Mouse (Mus musculus): Measurements from ENCODE around the gene Ceacam16. TPM values are rescaled to one million over a fixed set of nuclear protein-coding genes. Genes with fewer than 3 reads are reported as not detected.
A peak's percentile ranks its signal among the peaks of the same experiment; 100 is the strongest.

Ceacam16 gene
- polyA plus RNA-seq, 1 experiment from 2014 or later = not detected

DNA sequence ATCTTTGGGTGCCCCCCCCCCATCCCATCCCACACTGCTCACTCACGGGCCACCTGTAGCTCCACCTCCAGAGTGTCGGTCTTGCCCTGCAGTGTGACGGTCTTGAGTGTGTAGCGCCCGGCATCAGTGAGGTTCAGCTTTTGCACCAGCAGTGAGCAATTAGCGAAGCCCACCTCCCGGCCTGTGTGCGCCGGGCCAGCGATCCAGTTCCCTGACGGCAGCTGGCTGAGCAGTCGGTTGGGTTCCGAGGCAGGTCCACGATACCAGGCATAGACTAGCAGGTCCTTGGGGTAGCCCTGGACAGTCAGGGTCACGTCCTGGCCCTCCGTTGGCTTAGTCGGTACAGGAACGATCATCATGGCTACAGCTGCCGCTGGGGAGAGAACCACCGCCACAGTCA is 7.6 kb downstream of the Ceacam16 start:
- no peak for DNase-seq (ENCODE audit: low spot score)
- no peak overlapping the region for H3K27ac ChIP-seq (ENCODE audit: low read depth)
- H3K4me3 ChIP-seq (ENCODE audit: low read depth, low read length) = no peak overlapping the region
- H3K9ac ChIP-seq (ENCODE audit: low read length) = no peak overlapping the region
- no peaks in the 10 kb centered on the region for H3K36me3 ChIP-seq (ENCODE audit: control insufficient read depth, insufficient read depth, low read length)
- 87% methylated on average over 20 of the region's 20 CpGs for WGBS
- H3K9me3 ChIP-seq (ENCODE audit: control insufficient read depth, low read length) = no peaks in the 10 kb centered on the region
- ATAC-seq (replicated peaks; ENCODE audit: low FRiP score, low TSS enrichment, low read depth) = no peak
- no peak overlapping the region for H3K4me2 ChIP-seq (ENCODE audit: low read length)
- H3K27me3 ChIP-seq (replicated peaks; ENCODE audit: control insufficient read depth, insufficient read depth, low read length) = peaks cover 23% of the 10 kb centered on the region
- no peaks in the 10 kb centered on the region for H3K4me1 ChIP-seq (replicated peaks; ENCODE audit: control insufficient read depth, insufficient read depth, low read length)

- no peaks in the 10 kb centered on the region for H3K36me3 ChIP-seq (ENCODE audit: control insufficient read depth, insufficient read depth, low read length)
- WGBS = 5% methylated on average over 27 of the region's 33 CpGs
- H3K4me2 ChIP-seq (ENCODE audit: low read length) = peak within 1 kb of the TSS; percentile 42
- H3K9me3 ChIP-seq (ENCODE audit: control insufficient read depth, low read length) = no peaks in the 10 kb centered on the region
- H3K27me3 ChIP-seq (replicated peaks; ENCODE audit: control insufficient read depth, insufficient read depth, low read length) = peaks cover 20% of the 10 kb centered on the region
- H3K4me3 ChIP-seq (ENCODE audit: low read depth, low read length) = 0 out of 2 replicates have a peak within 1 kb of the TSS, but pooled peaks have one; percentile 8
- H3K27ac ChIP-seq (ENCODE audit: low read depth) = no peak within 1 kb of the TSS
- peak; percentile 74 for ATAC-seq (replicated peaks; ENCODE audit: low FRiP score, low TSS enrichment, low read depth)
- no peak for DNase-seq (ENCODE audit: low spot score)
- no peak within 1 kb of the TSS for H3K9ac ChIP-seq (ENCODE audit: low read length)
- no peaks in the 10 kb centered on the region for H3K4me1 ChIP-seq (replicated peaks; ENCODE audit: control insufficient read depth, insufficient read depth, low read length)
These were observed 9.1 kb downstream of the Ceacam16 start, which contains the start of gene Gm19345 for GRCm38 (mm10) chr7:19851858-19852570. TSS of gene Gm19345 (plus strand) at chr7:19852003.

DNA sequence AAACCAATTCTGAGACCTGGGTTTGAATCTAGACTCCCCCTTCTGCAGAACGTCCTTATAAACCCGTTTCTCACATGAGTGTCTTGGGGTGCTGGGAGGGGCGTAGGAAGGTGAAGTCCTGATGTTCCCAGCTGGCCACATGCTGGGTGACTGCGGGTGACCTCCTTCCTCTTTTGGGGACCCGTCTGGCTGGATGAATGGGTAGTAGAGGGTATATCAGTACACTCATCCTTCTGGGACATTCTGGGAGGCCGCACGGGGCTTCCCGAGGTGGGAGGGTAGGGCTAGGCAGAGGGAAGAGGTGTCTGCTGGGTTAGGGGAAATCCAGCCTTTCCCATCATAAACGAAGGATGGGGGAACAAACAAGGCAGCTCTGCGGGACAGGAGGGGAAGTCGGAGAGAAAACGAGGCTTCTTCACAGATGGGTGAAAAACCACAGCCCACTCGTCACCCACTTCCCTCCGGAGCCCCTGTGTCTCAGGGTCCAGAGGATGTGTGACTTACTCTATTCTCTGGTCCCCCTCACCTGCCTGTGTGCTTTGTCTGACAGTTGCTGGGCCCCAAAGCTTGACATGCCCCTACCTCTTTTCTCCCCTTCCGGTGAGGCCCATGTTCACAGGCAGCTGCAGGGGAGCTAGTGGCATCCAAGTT is 16.5 kb downstream of the Ceacam16 start:
- ATAC-seq (replicated peaks; ENCODE audit: low FRiP score, low TSS enrichment, low read depth) (no peak), DNase-seq (ENCODE audit: low spot score) (no peak)
- Histone ChIP-seq H3K36me3 (ENCODE audit: control insufficient read depth, insufficient read depth, low read length) (no peaks in the 10 kb centered on the region), H3K9me3 (ENCODE audit: control insufficient read depth, low read length) (no peaks in the 10 kb centered on the region), H3K4me1 (replicated peaks; ENCODE audit: control insufficient read depth, insufficient read depth, low read length) (0 out of 2 replicates have a peak, but pooled peaks cover 2% of the 10 kb centered on the region), H3K9ac (ENCODE audit: low read length) (no peak overlapping the region), H3K4me2 (ENCODE audit: low read length) (no peak overlapping the region), H3K27me3 (replicated peaks; ENCODE audit: control insufficient read depth, insufficient read depth, low read length) (no peaks in the 10 kb centered on the region; the same call in 1 of the 2 replicates), H3K27ac (ENCODE audit: low read depth) (no peak overlapping the region), H3K4me3 (ENCODE audit: low read depth, low read length) (no peak overlapping the region)
- 66% methylated on average over 15 of the region's 15 CpGs for WGBS

DNA sequence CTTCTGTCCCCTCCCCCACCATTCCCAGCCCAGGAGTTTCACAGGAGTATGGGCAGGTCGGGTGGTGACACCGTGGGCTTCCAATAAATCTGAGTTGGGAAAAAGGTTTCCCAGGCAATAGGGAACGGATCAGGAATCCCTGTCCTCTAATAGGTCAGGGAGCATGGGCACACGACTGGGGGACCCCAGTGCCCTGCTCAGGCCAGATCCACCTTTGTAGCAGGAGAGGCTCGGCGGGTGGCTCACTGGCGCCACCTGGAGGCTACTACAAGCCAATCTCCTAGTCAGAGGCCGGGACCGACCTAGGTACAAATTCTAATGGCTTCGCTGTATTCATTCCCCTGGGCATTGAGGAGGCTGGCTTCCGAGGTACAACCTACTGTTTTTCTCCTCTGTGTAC is 17.5 kb downstream of the Ceacam16 start:
- Histone ChIP-seq H3K9ac (ENCODE audit: low read length) (no peak overlapping the region), H3K27ac (ENCODE audit: low read depth) (no peak overlapping the region)
- WGBS = 4% methylated on average over 11 of the region's 11 CpGs

GRCm38 (mm10) chr7:19842885-19843504 is 18.1 kb downstream of the Ceacam16 start:
- H3K9me3 ChIP-seq (ENCODE audit: control insufficient read depth, low read length) = no peaks in the 10 kb centered on the region
- ATAC-seq (replicated peaks; ENCODE audit: low FRiP score, low TSS enrichment, low read depth) (peak; percentile 50; the same call in 1 of the 2 replicates), DNase-seq (ENCODE audit: low spot score) (peak; percentile 65)
- no peaks in the 10 kb centered on the region for H3K36me3 ChIP-seq (ENCODE audit: control insufficient read depth, insufficient read depth, low read length)
- 29% methylated on average over 19 of the region's 19 CpGs for WGBS
- H3K4me3 ChIP-seq (ENCODE audit: low read depth, low read length) = no peak overlapping the region
- H3K4me2 ChIP-seq (ENCODE audit: low read length) = no peak overlapping the region
- no peak overlapping the region for H3K27ac ChIP-seq (ENCODE audit: low read depth)
- H3K27me3 ChIP-seq (replicated peaks; ENCODE audit: control insufficient read depth, insufficient read depth, low read length) = no peaks in the 10 kb centered on the region; the same call in 1 of the 2 replicates
- no peak overlapping the region for H3K9ac ChIP-seq (ENCODE audit: low read length)
- 0 out of 2 replicates have a peak, but pooled peaks cover 2% of the 10 kb centered on the region for H3K4me1 ChIP-seq (replicated peaks; ENCODE audit: control insufficient read depth, insufficient read depth, low read length)

More for the DNA sequence above, 17.5 kb downstream of the Ceacam16 start:
- DNase-seq (ENCODE audit: low spot score) (peak; percentile 83), ATAC-seq (replicated peaks; ENCODE audit: low FRiP score, low TSS enrichment, low read depth) (peak; percentile 60)
- Histone ChIP-seq H3K9me3 (ENCODE audit: control insufficient read depth, low read length) (no peaks in the 10 kb centered on the region), H3K4me3 (ENCODE audit: low read depth, low read length) (no peak overlapping the region), H3K36me3 (ENCODE audit: control insufficient read depth, insufficient read depth, low read length) (no peaks in the 10 kb centered on the region), H3K4me2 (ENCODE audit: low read length) (no peak overlapping the region), H3K4me1 (replicated peaks; ENCODE audit: control insufficient read depth, insufficient read depth, low read length) (0 out of 2 replicates have a peak, but pooled peaks cover 2% of the 10 kb centered on the region), H3K27me3 (replicated peaks; ENCODE audit: control insufficient read depth, insufficient read depth, low read length) (no peaks in the 10 kb centered on the region; the same call in 1 of the 2 replicates)

DNA sequence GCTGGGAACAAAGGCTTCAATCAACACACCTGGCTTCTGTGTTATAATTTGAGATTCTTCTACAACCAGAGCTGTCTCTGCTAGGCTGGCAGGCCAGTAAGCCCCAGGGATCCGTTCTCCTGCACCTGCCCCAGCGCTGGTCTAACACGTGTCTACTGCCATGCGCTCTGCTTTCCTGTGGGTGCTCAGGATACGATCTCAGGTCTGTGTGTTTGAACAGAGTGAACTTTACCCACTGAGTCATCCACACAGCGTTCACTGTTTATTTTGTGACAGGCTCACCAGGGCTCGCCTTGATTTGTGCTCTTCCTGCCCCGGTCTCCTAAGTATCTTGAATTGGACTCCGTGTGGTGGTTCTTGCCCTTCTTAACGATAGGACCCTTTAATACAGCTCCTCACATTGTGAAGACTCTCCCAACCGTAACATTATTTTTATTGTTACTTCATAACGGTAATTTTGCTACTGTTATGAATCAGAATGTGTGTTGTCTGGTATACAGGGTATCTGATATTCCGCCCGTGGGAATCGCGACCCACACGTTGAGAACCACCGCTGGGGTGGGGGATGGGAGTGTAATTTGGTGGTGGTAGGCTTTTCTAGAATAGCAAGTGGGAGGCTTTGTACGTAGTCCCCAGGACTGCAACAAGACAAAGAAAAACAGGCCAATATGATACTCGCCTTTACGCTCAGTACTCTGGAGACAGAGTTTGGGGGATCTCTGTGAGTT is 19.2 kb downstream of the Ceacam16 start:
- no peak overlapping the region for H3K4me2 ChIP-seq (ENCODE audit: low read length)
- peak overlapping the region; percentile 69; the same call in 1 of the 2 replicates for H3K27ac ChIP-seq (ENCODE audit: low read depth)
- ATAC-seq (replicated peaks; ENCODE audit: low FRiP score, low TSS enrichment, low read depth) (peak; percentile 87), DNase-seq (ENCODE audit: low spot score) (peak; percentile 76)
- no peaks in the 10 kb centered on the region; the same call in 1 of the 2 replicates for H3K27me3 ChIP-seq (replicated peaks; ENCODE audit: control insufficient read depth, insufficient read depth, low read length)
- 63% methylated on average over 21 of the region's 21 CpGs for WGBS
- H3K9me3 ChIP-seq (ENCODE audit: control insufficient read depth, low read length) = no peaks in the 10 kb centered on the region
- 0 out of 2 replicates have a peak, but pooled peaks cover 2% of the 10 kb centered on the region for H3K4me1 ChIP-seq (replicated peaks; ENCODE audit: control insufficient read depth, insufficient read depth, low read length)
- no peaks in the 10 kb centered on the region for H3K36me3 ChIP-seq (ENCODE audit: control insufficient read depth, insufficient read depth, low read length)
- no peak overlapping the region for H3K9ac ChIP-seq (ENCODE audit: low read length)
- H3K4me3 ChIP-seq (ENCODE audit: low read depth, low read length) = no peak overlapping the region

GRCm38 (mm10) chr7:19840936-19841335 is 20.2 kb downstream of the Ceacam16 start:
- Histone ChIP-seq H3K4me1 (replicated peaks; ENCODE audit: control insufficient read depth, insufficient read depth, low read length) (0 out of 2 replicates have a peak, but pooled peaks cover 2% of the 10 kb centered on the region), H3K4me3 (ENCODE audit: low read depth, low read length) (no peak overlapping the region), H3K36me3 (ENCODE audit: control insufficient read depth, insufficient read depth, low read length) (no peaks in the 10 kb centered on the region), H3K27ac (ENCODE audit: low read depth) (peak overlapping the region; percentile 69; the same call in 1 of the 2 replicates), H3K9me3 (ENCODE audit: control insufficient read depth, low read length) (no peaks in the 10 kb centered on the region), H3K4me2 (ENCODE audit: low read length) (no peak overlapping the region), H3K9ac (ENCODE audit: low read length) (no peak overlapping the region), H3K27me3 (replicated peaks; ENCODE audit: control insufficient read depth, insufficient read depth, low read length) (no peaks in the 10 kb centered on the region; the same call in 1 of the 2 replicates)
- ATAC-seq (replicated peaks; ENCODE audit: low FRiP score, low TSS enrichment, low read depth) = no peak
- DNase-seq (ENCODE audit: low spot score) = no peak
- WGBS = 76% methylated on average over 3 of the region's 3 CpGs

DNA sequence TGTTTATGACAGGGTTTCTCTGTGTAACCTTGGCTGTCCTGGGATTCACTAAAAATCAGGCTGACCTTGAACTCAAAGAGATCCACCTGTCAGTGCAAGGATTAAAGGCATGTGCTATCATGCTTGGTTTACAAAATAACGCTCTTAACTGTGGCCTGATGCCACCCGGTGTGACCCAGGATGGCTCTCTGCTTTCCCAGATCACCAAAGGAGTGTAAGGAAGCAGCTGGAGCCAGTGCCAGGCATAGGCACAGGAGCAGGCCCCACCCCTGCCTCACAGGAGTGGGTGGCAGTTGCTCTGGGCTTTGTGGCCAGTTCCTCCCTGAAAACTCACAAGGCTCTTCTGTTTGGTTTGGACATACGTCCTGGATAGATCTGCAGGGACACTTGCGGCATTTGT is 20.7 kb downstream of the Ceacam16 start:
- H3K9ac ChIP-seq (ENCODE audit: low read length) = no peak overlapping the region
- 70% methylated on average over 4 of the region's 4 CpGs for WGBS

More for the DNA sequence above, 20.7 kb downstream of the Ceacam16 start:
- H3K4me1 ChIP-seq (replicated peaks; ENCODE audit: control insufficient read depth, insufficient read depth, low read length) = 0 out of 2 replicates have a peak, but pooled peaks cover 2% of the 10 kb centered on the region
- no peaks in the 10 kb centered on the region for H3K36me3 ChIP-seq (ENCODE audit: control insufficient read depth, insufficient read depth, low read length)
- H3K4me2 ChIP-seq (ENCODE audit: low read length) = no peak overlapping the region
- H3K27ac ChIP-seq (ENCODE audit: low read depth) = no peak overlapping the region
- no peak for DNase-seq (ENCODE audit: low spot score)
- no peak for ATAC-seq (replicated peaks; ENCODE audit: low FRiP score, low TSS enrichment, low read depth)
- no peak overlapping the region for H3K4me3 ChIP-seq (ENCODE audit: low read depth, low read length)
- no peaks in the 10 kb centered on the region for H3K9me3 ChIP-seq (ENCODE audit: control insufficient read depth, low read length)
- H3K27me3 ChIP-seq (replicated peaks; ENCODE audit: control insufficient read depth, insufficient read depth, low read length) = no peaks in the 10 kb centered on the region; the same call in 1 of the 2 replicates
